Mouse (Mus musculus) intestine, embryonic 14.5 days (tissue): ENCODE results near the gene Cav2. TPM values are rescaled to one million over a fixed set of nuclear protein-coding genes. Genes with fewer than 3 reads are reported as not detected.

Experiments used
- ATAC-seq: fragments of 200-750 bp; cut with Nextera tagmentation; replicated peaks from 2 replicates; pipeline ENCODE4 v1.8.0; 2017; ENCODE audit warnings: low read depth, moderate number of reproducible peaks, moderate TSS enrichment, moderate library complexity; ENCODE audit not compliant: low FRiP score, low TSS enrichment
- DNase-seq: peaks from one replicate; pipeline ENCODE4 v3.0.0-alpha.2; 2018; ENCODE audit warnings: low spot score
- H3K27ac ChIP-seq: fragments of 300-500 bp; sonication (generic); 2 replicates; pipeline ENCODE4 v1.5.1; 2014; ENCODE audit warnings: low read depth, mild to moderate bottlenecking, control low read depth
- H3K27me3 ChIP-seq: fragments of 300-500 bp; sonication (generic); replicated peaks from 2 replicates; pipeline ENCODE4 v1.6.1; 2014; ENCODE audit warnings: low read length, control low read depth; ENCODE audit not compliant: control insufficient read depth, insufficient read depth
- H3K36me3 ChIP-seq: fragments of 300-500 bp; sonication (generic); 2 replicates; pipeline ENCODE4 v1.6.1; 2014; ENCODE audit warnings: low read length, control low read depth; ENCODE audit not compliant: control insufficient read depth, insufficient read depth
- H3K4me1 ChIP-seq: fragments of 300-500 bp; sonication (generic); replicated peaks from 2 replicates; pipeline ENCODE4 v1.6.1; 2014; ENCODE audit warnings: low read length, control low read depth, mixed read lengths; ENCODE audit not compliant: control insufficient read depth, insufficient read depth
- H3K4me2 ChIP-seq: fragments of 300-500 bp; sonication (generic); 2 replicates; pipeline ENCODE4 v1.6.1; 2014; ENCODE audit warnings: low read length
- H3K4me3 ChIP-seq: fragments of 300-500 bp; sonication (generic); 2 replicates; pipeline ENCODE4 v1.5.1; 2014; ENCODE audit warnings: low read depth, low read length, control low read depth, mixed read lengths
- H3K9ac ChIP-seq: fragments of 300-500 bp; sonication (generic); 2 replicates; pipeline ENCODE4 v1.6.1; 2014; ENCODE audit warnings: mild to moderate bottlenecking, low read length
- H3K9me3 ChIP-seq: fragments of 300-500 bp; sonication (generic); 2 replicates; pipeline ENCODE4 v1.6.1; 2016; ENCODE audit warnings: low read length, control low read depth; ENCODE audit not compliant: control insufficient read depth
- WGBS: fragments of 180-500 bp; shearing (Covaris S2); extraction: QIAGEN DNeasy Blood & Tissue Kit; methylation state at CpG from one replicate; pipeline ENCODE4 v1.1.7; 2014; 5-methylcytosine and 5-hydroxymethylcytosine counted together
- polyA plus RNA-seq: library from polyadenylated mRNA; unstranded; fragments of >200 nt; fragmentation: Nextera tagmentation; extraction: Ambion mirVana; gene quantifications from 2 replicates; pipeline ENCODE4 v1.2.1, GENCODE M21; 2014

The Cav2 gene
- polyA plus RNA-seq, 1 experiment from 2014 or later: 17.3 TPM

- no peak for ATAC-seq
- Histone ChIP-seq H3K4me2 (no peak overlapping the region), H3K27me3 (no peaks in the 10 kb centered on the region), H3K4me3 (no peak overlapping the region), H3K4me1 (no peaks in the 10 kb centered on the region), H3K9ac (no peak overlapping the region), H3K27ac (no peak overlapping the region), H3K9me3 (0 out of 2 replicates have a peak, but pooled peaks cover 2% of the 10 kb centered on the region), H3K36me3 (no peaks in the 10 kb centered on the region)
- 62% methylated on average over 2 of the region's 2 CpGs for WGBS
- no peak for DNase-seq
These were observed 18.2 kb upstream of the Cav2 start for GRCm38 (mm10) chr6:17262786-17263185.

DNA sequence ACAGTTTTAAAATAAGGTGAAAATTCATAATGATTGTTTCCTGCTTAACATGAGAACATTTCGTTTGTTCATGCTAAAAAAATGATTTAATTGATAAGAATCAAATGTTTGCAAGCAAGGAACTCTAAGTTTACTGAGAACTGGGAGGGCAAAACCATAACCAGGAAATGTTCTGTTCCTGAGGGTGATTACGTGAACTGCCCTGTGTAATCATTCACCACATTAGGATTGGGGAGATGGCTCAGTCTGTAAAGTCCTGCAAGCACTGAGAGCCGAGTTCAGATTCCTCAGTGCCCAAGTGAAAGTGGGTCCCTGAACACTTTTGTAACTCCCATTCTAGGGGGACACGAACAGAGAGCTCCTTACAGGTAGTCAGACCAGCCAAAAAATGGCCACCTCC lies 15.9 kb upstream of the Cav2 start:
- WGBS: 69% methylated on average over 4 of the region's 4 CpGs
- no peak overlapping the region for H3K9ac ChIP-seq
- H3K27me3 ChIP-seq: no peaks in the 10 kb centered on the region
- no peak for ATAC-seq
- no peak overlapping the region for H3K4me3 ChIP-seq
- H3K4me2 ChIP-seq: no peak overlapping the region
- H3K27ac ChIP-seq: no peak overlapping the region
- no peaks in the 10 kb centered on the region for H3K36me3 ChIP-seq
- H3K9me3 ChIP-seq: no peaks in the 10 kb centered on the region
- H3K4me1 ChIP-seq: no peaks in the 10 kb centered on the region
- DNase-seq: no peak

DNA sequence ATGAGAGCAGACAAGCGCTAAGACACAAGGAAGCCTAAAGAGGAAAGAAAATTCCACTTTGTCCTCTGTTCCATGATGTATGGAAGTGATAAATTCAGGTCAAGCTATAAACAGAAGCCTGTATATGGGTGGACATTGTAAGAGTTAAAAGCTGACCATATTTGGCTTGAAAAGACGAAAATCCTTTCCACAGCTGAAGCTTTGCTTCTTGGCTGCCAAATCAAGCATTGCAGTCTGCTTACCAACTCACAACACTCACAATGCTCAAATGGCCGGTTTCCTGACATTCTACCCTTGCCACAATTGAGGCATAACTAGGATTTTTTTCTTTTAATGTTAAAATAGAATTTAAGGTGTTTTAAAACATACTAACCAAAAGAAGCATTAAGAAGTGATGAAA lies 14.5 kb upstream of the Cav2 start:
- 39% methylated on average over 3 of the region's 3 CpGs for WGBS

DNA sequence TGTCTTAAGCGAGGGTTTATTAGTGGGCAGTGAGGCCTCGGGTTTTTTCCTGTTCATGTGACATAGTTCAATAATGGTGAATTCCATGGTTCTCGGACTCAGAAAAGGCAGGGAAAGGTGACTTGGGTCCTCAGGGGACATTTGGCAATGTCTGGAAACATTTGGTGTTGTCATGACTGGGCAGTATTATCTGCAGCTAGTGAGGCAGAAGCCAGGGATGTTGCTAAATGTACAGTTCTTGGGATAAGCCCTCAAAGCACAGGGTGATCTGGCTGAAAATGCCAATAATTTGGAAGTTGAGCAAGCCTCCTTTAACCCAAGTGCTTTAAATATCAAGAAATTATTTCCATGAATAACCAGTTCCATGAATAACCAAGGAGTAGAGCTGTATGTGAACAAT lies 2.6 kb upstream of the Cav2 start:
- DNase-seq (no peak), ATAC-seq (no peak)
- no peaks in the 10 kb centered on the region for H3K36me3 ChIP-seq
- WGBS: 90% methylated on average over 3 of the region's 3 CpGs
- H3K4me3 ChIP-seq: no peak overlapping the region
- no peaks in the 10 kb centered on the region for H3K9me3 ChIP-seq
- H3K4me1 ChIP-seq: peaks cover 7% of the 10 kb centered on the region
- H3K27me3 ChIP-seq: no peaks in the 10 kb centered on the region
- no peak overlapping the region for H3K9ac ChIP-seq
- no peak overlapping the region for H3K27ac ChIP-seq
- no peak overlapping the region for H3K4me2 ChIP-seq

More for the DNA sequence above, 14.5 kb upstream of the Cav2 start:
- H3K4me2 ChIP-seq: no peak overlapping the region
- DNase-seq: no peak
- no peak for ATAC-seq
- H3K27me3 ChIP-seq: no peaks in the 10 kb centered on the region
- H3K4me3 ChIP-seq: no peak overlapping the region
- H3K4me1 ChIP-seq: no peaks in the 10 kb centered on the region
- H3K27ac ChIP-seq: peak overlapping the region; percentile 17; the same call in 1 of the 2 replicates
- H3K36me3 ChIP-seq: no peaks in the 10 kb centered on the region
- H3K9me3 ChIP-seq: no peaks in the 10 kb centered on the region
- no peak overlapping the region for H3K9ac ChIP-seq

DNA sequence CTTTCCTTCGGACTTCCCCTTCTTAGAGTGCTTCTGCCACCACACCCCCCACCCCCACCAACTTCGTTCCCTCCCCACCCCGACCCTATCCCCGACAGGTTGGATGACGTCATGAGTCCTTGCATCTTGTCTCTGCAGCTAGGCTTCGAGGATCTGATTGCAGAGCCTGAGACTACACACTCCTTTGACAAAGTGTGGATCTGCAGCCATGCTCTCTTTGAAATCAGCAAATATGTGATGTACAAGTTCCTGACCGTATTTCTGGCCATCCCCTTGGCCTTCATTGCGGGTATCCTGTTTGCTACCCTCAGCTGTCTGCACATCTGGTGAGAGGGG lies 740 bp downstream of the Cav2 start:
- H3K27me3 ChIP-seq: no peaks in the 10 kb centered on the region
- H3K9me3 ChIP-seq: no peaks in the 10 kb centered on the region
- no peak for ATAC-seq
- peak overlapping the region; percentile 50 for H3K4me3 ChIP-seq
- 26% methylated on average over 8 of the region's 8 CpGs for WGBS
- DNase-seq: no peak
- H3K4me1 ChIP-seq: peaks cover 7% of the 10 kb centered on the region
- H3K27ac ChIP-seq: peak overlapping the region; percentile 71; the same call in 1 of the 2 replicates
- peak overlapping the region; percentile 88 for H3K4me2 ChIP-seq
- no peaks in the 10 kb centered on the region for H3K36me3 ChIP-seq
- H3K9ac ChIP-seq: peak overlapping the region; percentile 50

DNA sequence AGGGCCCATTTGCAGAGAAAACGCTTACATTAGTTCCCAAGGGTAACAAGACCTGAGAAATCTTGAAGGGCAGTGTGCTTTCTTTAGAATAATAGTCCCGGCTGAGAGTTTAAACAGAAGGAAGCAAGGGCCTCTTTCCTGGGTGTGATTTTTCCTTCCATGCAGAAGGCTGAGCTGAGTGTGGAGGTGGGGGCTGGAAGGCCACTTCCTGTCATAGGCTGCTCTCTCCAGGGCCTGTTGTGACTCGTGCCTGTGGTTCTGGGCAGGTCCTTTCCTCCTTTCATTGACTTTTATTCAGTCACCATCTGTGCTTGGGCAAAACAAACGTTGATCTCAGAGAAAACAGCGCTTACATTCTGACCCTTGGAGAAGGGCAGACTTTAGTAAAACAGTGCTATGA lies 1.2 kb downstream of the Cav2 start:
- Histone ChIP-seq H3K27me3 (no peaks in the 10 kb centered on the region), H3K4me3 (peak overlapping the region; percentile 50; the same call in 1 of the 2 replicates), H3K9ac (no peak overlapping the region), H3K36me3 (no peaks in the 10 kb centered on the region), H3K4me2 (peak overlapping the region; percentile 88), H3K27ac (peak overlapping the region; percentile 71; the same call in 1 of the 2 replicates), H3K4me1 (peaks cover 7% of the 10 kb centered on the region), H3K9me3 (no peaks in the 10 kb centered on the region)
- ATAC-seq: no peak
- no peak for DNase-seq
- 35% methylated on average over 5 of the region's 5 CpGs for WGBS

DNA sequence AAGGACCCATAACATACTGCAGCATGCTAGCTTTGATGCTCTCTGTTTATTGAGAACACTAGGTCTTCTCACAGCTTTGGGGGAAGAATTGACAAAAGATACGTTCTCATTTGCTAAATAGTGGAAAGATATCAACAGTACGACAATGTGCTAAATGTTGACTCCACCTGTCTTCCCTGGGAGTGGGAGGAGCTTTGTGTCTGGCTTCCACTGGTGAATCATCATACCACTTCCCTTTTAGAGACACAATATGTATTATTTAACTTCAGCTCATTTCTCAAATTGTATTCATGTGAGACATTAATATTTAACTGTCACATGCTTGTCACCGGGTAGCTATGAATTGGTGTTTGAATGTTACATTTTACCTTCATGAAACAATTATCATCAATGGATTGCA lies 2.8 kb downstream of the Cav2 start:
- H3K4me2 ChIP-seq: no peak overlapping the region
- H3K36me3 ChIP-seq: no peaks in the 10 kb centered on the region
- H3K9me3 ChIP-seq: no peaks in the 10 kb centered on the region
- DNase-seq: no peak
- no peak overlapping the region for H3K9ac ChIP-seq
- no peaks in the 10 kb centered on the region for H3K27me3 ChIP-seq
- H3K4me1 ChIP-seq: peaks cover 7% of the 10 kb centered on the region
- WGBS: 81% methylated on average over 3 of the region's 3 CpGs
- no peak for ATAC-seq
- no peak overlapping the region for H3K4me3 ChIP-seq
- no peak overlapping the region for H3K27ac ChIP-seq

DNA sequence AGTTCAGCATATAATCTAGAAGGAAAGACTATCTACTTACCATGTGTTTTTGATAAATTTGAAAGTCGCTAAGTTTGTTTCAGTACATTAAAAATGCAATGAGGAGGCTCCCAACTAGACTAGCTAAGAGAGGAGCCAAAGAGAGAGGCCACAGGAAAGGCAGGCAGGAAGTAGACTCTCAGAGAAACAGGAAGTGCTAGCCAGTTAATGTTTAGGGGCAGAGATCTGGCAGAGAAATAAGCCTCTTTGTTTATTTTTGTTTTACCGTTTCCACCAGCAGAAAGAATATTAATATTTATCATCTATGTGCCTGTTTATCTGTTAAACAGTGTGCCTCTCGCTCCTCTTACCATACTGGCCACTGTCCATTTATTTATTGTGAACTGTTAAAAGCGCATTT lies 5.4 kb downstream of the Cav2 start:
- Histone ChIP-seq H3K9me3 (no peaks in the 10 kb centered on the region), H3K9ac (no peak overlapping the region), H3K4me1 (peaks cover 7% of the 10 kb centered on the region), H3K36me3 (no peaks in the 10 kb centered on the region), H3K4me2 (no peak overlapping the region), H3K27ac (no peak overlapping the region), H3K27me3 (no peaks in the 10 kb centered on the region), H3K4me3 (no peak overlapping the region)
- 66% methylated on average over 4 of the region's 4 CpGs for WGBS
- DNase-seq: no peak
- no peak for ATAC-seq

DNA sequence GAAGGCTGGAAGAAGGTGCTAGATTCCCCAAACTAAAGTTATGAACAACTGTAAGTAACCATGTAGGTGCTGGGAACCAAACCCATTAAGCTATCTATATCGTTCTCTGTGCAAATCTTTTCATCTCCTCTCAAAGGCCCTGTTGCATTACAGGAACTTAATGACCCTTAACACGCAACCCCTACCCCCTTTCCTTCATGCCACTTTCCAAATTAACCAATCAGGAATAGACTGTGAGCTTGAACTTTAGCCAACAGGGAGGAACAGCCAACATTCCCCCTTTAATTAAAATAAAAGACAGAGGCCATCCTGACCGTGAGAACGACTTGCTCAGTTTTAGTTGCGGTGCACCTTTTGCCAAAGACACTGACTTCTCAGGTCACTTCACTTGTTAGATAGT lies 14.1 kb downstream of the Cav2 start:
- no peak overlapping the region for H3K9ac ChIP-seq
- DNase-seq: no peak
- no peaks in the 10 kb centered on the region for H3K4me1 ChIP-seq
- WGBS: 88% methylated on average over 5 of the region's 5 CpGs
- no peak overlapping the region for H3K4me2 ChIP-seq
- no peaks in the 10 kb centered on the region for H3K9me3 ChIP-seq
- no peak overlapping the region for H3K27ac ChIP-seq
- H3K4me3 ChIP-seq: no peak overlapping the region
- H3K36me3 ChIP-seq: no peaks in the 10 kb centered on the region
- ATAC-seq: no peak
- H3K27me3 ChIP-seq: no peaks in the 10 kb centered on the region
